17 mouse cellular contexts compared by ENCODE assay signal in genomic region chr4:105260893-105261769, GRCm38 (mm10).
DNase-seq lines count a peak whose midpoint lies in the region; ATAC-seq and TF ChIP-seq lines count a peak whose summit lies in the region.
"Had no signal": no experiment of that assay in that cellular context is flagged by ENCODE, and none has a peak within 500 bp of the region (broad histone marks: within the 10 kb centered on the region; RNA-seq: fewer than 3 reads in every experiment).

No protein-coding gene starts in this region.

- no peaks in the 10 kb centered on the region for H3K9me3 ChIP-seq in embryonic facial prominence, embryonic 10.5 days
- no peaks in the 10 kb centered on the region for H3K9me3 ChIP-seq in liver, embryonic 11.5 days (ENCODE audit: control insufficient read depth, low read length)
- no peaks in the 10 kb centered on the region for H3K9me3 ChIP-seq in stomach, postnatal 0 days (ENCODE audit: control insufficient read depth, low read length)
- H3K9me3 ChIP-seq: heart, embryonic 13.5 days had no signal

- H3K4me2 ChIP-seq in liver, embryonic 11.5 days = no peak overlapping the region
- H3K4me2 ChIP-seq in stomach, postnatal 0 days (replicated peaks; ENCODE audit: low read depth) = no peak overlapping the region
- H3K4me2 ChIP-seq: heart, embryonic 13.5 days; lung, embryonic 14.5 days had no signal

- no peak overlapping the region for H3K4me3 ChIP-seq in embryonic facial prominence, embryonic 10.5 days
- H3K4me3 ChIP-seq in liver, embryonic 11.5 days (ENCODE audit: low read depth, low read length) = no peak overlapping the region
- H3K4me3 ChIP-seq in stomach, postnatal 0 days (ENCODE audit: low read depth, low read length) = no peak overlapping the region
- H3K4me3 ChIP-seq: heart, embryonic 13.5 days had no signal

- H3K27ac ChIP-seq in embryonic facial prominence, embryonic 10.5 days (replicated peaks) = peak overlapping the region; percentile 44
- no peak overlapping the region for H3K27ac ChIP-seq in liver, embryonic 11.5 days (ENCODE audit: low read depth, low read length)
- no peak overlapping the region for H3K27ac ChIP-seq in stomach, postnatal 0 days (replicated peaks)
- H3K27ac ChIP-seq: heart, embryonic 13.5 days; macrophage had no signal

- H3K27me3 ChIP-seq in embryonic facial prominence, embryonic 10.5 days (replicated peaks; ENCODE audit: low read depth, poor library complexity, severe bottlenecking) = peaks cover 5% of the 10 kb centered on the region; the same call in 1 of the 2 replicates
- H3K27me3 ChIP-seq in liver, embryonic 11.5 days (replicated peaks; ENCODE audit: control insufficient read depth, insufficient read depth, low read length) = no peaks in the 10 kb centered on the region
- no peaks in the 10 kb centered on the region for H3K27me3 ChIP-seq in stomach, postnatal 0 days (ENCODE audit: control insufficient read depth, insufficient read depth, low read length)
- H3K27me3 ChIP-seq: heart, embryonic 13.5 days had no signal

- peaks cover 24% of the 10 kb centered on the region for H3K4me1 ChIP-seq in embryonic facial prominence, embryonic 10.5 days
- H3K4me1 ChIP-seq in liver, embryonic 11.5 days (replicated peaks; ENCODE audit: control insufficient read depth, insufficient read depth, low read length) = peaks cover 10% of the 10 kb centered on the region; the same call in 1 of the 2 replicates
- no peaks in the 10 kb centered on the region for H3K4me1 ChIP-seq in stomach, postnatal 0 days (replicated peaks; ENCODE audit: control insufficient read depth, insufficient read depth)

- TF ChIP-seq EP300 in stomach, postnatal 0 days (optimal IDR thresholded peaks at IDR 0.05) = no peak

- H3K36me3 ChIP-seq in embryonic facial prominence, embryonic 10.5 days (replicated peaks) = no peaks in the 10 kb centered on the region
- no peaks in the 10 kb centered on the region for H3K36me3 ChIP-seq in liver, embryonic 11.5 days (ENCODE audit: control insufficient read depth, insufficient read depth, low read length)
- no peaks in the 10 kb centered on the region for H3K36me3 ChIP-seq in stomach, postnatal 0 days (ENCODE audit: control insufficient read depth, insufficient read depth, low read length)
- H3K36me3 ChIP-seq: heart, embryonic 13.5 days had no signal

- 81% methylated on average over 9 of the region's 9 CpGs for WGBS in embryonic facial prominence, embryonic 10.5 days
- 48% methylated on average over 9 of the region's 9 CpGs for WGBS in liver, embryonic 11.5 days
- 70% methylated on average over 9 of the region's 9 CpGs for WGBS in stomach, postnatal 0 days

- DNase-seq in kidney, adult 9 months = peak; percentile 70
- no peak for DNase-seq in kidney, postnatal 10 days
- DNase-seq in embryonic facial prominence, embryonic 10.5 days (ENCODE audit: low spot score) = no peak
- no peak for DNase-seq in liver, embryonic 11.5 days (ENCODE audit: low spot score)
- DNase-seq in stomach, postnatal 0 days (ENCODE audit: low spot score) = no peak
- DNase-seq in T-cell, adult 2 months (ENCODE audit: low spot score) = no peak
- DNase-seq in ovary, adult 18-20 months (ENCODE audit: low spot score) = no peak
- DNase-seq: cerebellum, adult 18-20 months; gastrocnemius, postnatal 14 days; kidney, adult 18-20 months; layer of hippocampus, postnatal 36 days; lung, embryonic 14.5 days; midbrain, embryonic 14.5 days had no signal

- H3K9ac ChIP-seq in liver, embryonic 11.5 days (ENCODE audit: low read depth, low read length) = no peak overlapping the region
- no peak overlapping the region for H3K9ac ChIP-seq in stomach, postnatal 0 days (ENCODE audit: low read length)
- H3K9ac ChIP-seq: heart, embryonic 13.5 days; lung, embryonic 14.5 days had no signal

- no peak for TF ChIP-seq CTCF in stomach, postnatal 0 days (IDR thresholded peaks at IDR 0.05; ENCODE audit: low read depth)

- ATAC-seq in liver, embryonic 11.5 days (replicated peaks; ENCODE audit: low FRiP score) = peak; percentile 41
- ATAC-seq in stomach, postnatal 0 days (ENCODE audit: low FRiP score, low TSS enrichment) = peak; percentile 19; the same call in 1 of the 2 replicates
- ATAC-seq: activated CD4-positive, CD25-positive, alpha-beta regulatory T cell, adult 4 months; forebrain, embryonic 14.5 days had no signal
